Mouse (Mus musculus) ES-E14 (cell line): Measurements from ENCODE around the gene Slc6a6. TPM values are rescaled to one million over a fixed set of nuclear protein-coding genes. Genes with fewer than 3 reads are reported as not detected.
A peak's percentile ranks its signal among the peaks of the same experiment; 100 is the strongest.

Source experiments
- DNase-seq: peaks from one replicate; pipeline ENCODE4 v3.0.0-alpha.2; 2013; ENCODE audit warnings: low read depth, low spot score
- H3K27ac ChIP-seq: 2 replicates; pipeline ENCODE4 v1.5.1; 2012; ENCODE audit warnings: low read depth, mild to moderate bottlenecking, low read length, moderate library complexity, mixed read lengths; ENCODE audit not compliant: poor library complexity, insufficient read depth, severe bottlenecking
- H3K36me3 ChIP-seq: 2 replicates; pipeline ENCODE4 v1.6.1; 2012; ENCODE audit warnings: mild to moderate bottlenecking, low read length, moderate library complexity, mixed read lengths; ENCODE audit not compliant: control insufficient read depth, poor library complexity, insufficient read depth, severe bottlenecking
- H3K4me1 ChIP-seq, 2 experiments: fragments of 150-350 bp in 1 of 2; sonication (generic) in 1 of 2; 2 replicates each; pipeline ENCODE4 v1.6.1; 2012; ENCODE audit warnings: low read length in 2 of 2, mild to moderate bottlenecking in 1 of 2, mixed read lengths in 1 of 2; ENCODE audit not compliant: control insufficient read depth in 2 of 2, insufficient read depth in 2 of 2, poor library complexity in 1 of 2
- H3K4me3 ChIP-seq, 2 experiments: fragments of 150-350 bp in 1 of 2; sonication (generic) in 1 of 2; 2 replicates each; pipeline ENCODE4 v1.5.1; 2012; ENCODE audit warnings: low read length in 2 of 2, low read depth in 1 of 2, mild to moderate bottlenecking in 1 of 2, mixed read lengths in 1 of 2; ENCODE audit not compliant: insufficient read depth in 1 of 2, poor library complexity in 1 of 2, severe bottlenecking in 1 of 2
- H3K9ac ChIP-seq: 2 replicates; pipeline ENCODE4 v1.6.1; 2012; ENCODE audit warnings: low read depth, mild to moderate bottlenecking, low read length, mixed read lengths; ENCODE audit not compliant: poor library complexity, insufficient read depth, severe bottlenecking
- H3K9me3 ChIP-seq: fragments of 150-350 bp; sonication (generic); 2 replicates; pipeline ENCODE4 v1.6.1; 2012; ENCODE audit warnings: low read depth, mild to moderate bottlenecking, low read length; ENCODE audit not compliant: control insufficient read depth, insufficient read depth
- CHD2 ChIP-seq: IDR thresholded peaks from 2 replicates; pipeline ENCODE4 v1.6.1; 2014; ENCODE audit warnings: mild to moderate bottlenecking, low read depth, low read length, inconsistent platforms
- HCFC1 ChIP-seq: IDR thresholded peaks from 2 replicates; pipeline ENCODE4 v1.6.1; 2012; ENCODE audit warnings: low read length, inconsistent platforms, borderline replicate concordance; ENCODE audit not compliant: insufficient read depth
- MAFK ChIP-seq: IDR thresholded peaks from 2 replicates; pipeline ENCODE4 v1.6.1; 2014; ENCODE audit warnings: mild to moderate bottlenecking, low read depth, low read length, inconsistent platforms; ENCODE audit not compliant: insufficient read depth
- ZC3H11A ChIP-seq: IDR thresholded peaks from 2 replicates; pipeline ENCODE4 v1.6.1; 2012; ENCODE audit warnings: low read depth, mild to moderate bottlenecking, inconsistent platforms, low read length, borderline replicate concordance
- ZNF384 ChIP-seq: IDR thresholded peaks from 2 replicates; pipeline ENCODE4 v1.6.1; 2012; ENCODE audit warnings: low read depth, low read length, inconsistent platforms
- in situ Hi-C, 2 experiments: fragments of 600-800 bp; cut with MboI; formaldehyde crosslinking; loops; one replicate each; pipeline ENCODE4 v1.15.1; 2025; ENCODE audit warnings: low sequenced_read_pairs in 2 of 2, inconsistent platforms in 1 of 2; ENCODE audit not compliant: unreplicated experiment in 2 of 2
- total RNA-seq: library from RNA; depleted of rRNA; stranded (reverse); fragments of 300-350 nt; gene quantifications from 2 replicates; pipeline ENCODE4 v1.2.3, GENCODE M21; 2012

The Slc6a6 gene
- total RNA-seq, 1 experiment, result 150 TPM

- Histone ChIP-seq H3K27ac (peak overlapping the region; percentile 71; the same call in 1 of the 2 replicates), H3K4me3 (no peak overlapping the region; a peak in 1 of 4 replicates), H3K4me1 (peaks cover 18 to 40% of the 10 kb centered on the region in 2 experiments), H3K9ac (peak overlapping the region; percentile 66; the same call in 1 of the 2 replicates), H3K36me3 (no peaks in the 10 kb centered on the region), H3K9me3 (no peaks in the 10 kb centered on the region)
- in situ Hi-C loops, result no loop called here
- TF ChIP-seq HCFC1 (no peak), CHD2 (no peak), MAFK (no peak), ZC3H11A (no peak), ZNF384 (no peak)
- no peak for DNase-seq
Measured at GRCm38 (mm10) chr6:91683121-91683520, 732 bp upstream of the Slc6a6 start.

GRCm38 (mm10) chr6:91684474-91684829, 599 bp downstream of the Slc6a6 start:
- H3K36me3 ChIP-seq, result no peaks in the 10 kb centered on the region
- in situ Hi-C loops, result no loop called here
- peaks cover 18 to 32% of the 10 kb centered on the region in 2 experiments for H3K4me1 ChIP-seq
- no peak for DNase-seq
- no peaks in the 10 kb centered on the region for H3K9me3 ChIP-seq
- TF ChIP-seq CHD2 (no peak), HCFC1 (no peak), ZNF384 (no peak), MAFK (no peak), ZC3H11A (no peak)
- peak overlapping the region; percentile 90 for H3K9ac ChIP-seq
- peak overlapping the region; percentile 71; the same call in 1 of the 2 replicates for H3K27ac ChIP-seq
- peak overlapping the region; percentile 88 to 94 for H3K4me3 ChIP-seq

GRCm38 (mm10) chr6:91684831-91685532, 1.1 kb downstream of the Slc6a6 start:
- Histone ChIP-seq H3K4me1 (peaks cover 22 to 30% of the 10 kb centered on the region in 2 experiments), H3K27ac (no peak overlapping the region), H3K9me3 (no peaks in the 10 kb centered on the region), H3K36me3 (no peaks in the 10 kb centered on the region), H3K4me3 (peak overlapping the region; percentile 88 to 94), H3K9ac (peak overlapping the region; percentile 90)
- no peak for TF ChIP-seq MAFK
- TF ChIP-seq ZNF384, result no peak
- TF ChIP-seq CHD2, result no peak
- TF ChIP-seq HCFC1, result no peak
- no peak for TF ChIP-seq ZC3H11A
- in situ Hi-C loops, result no loop called here
- DNase-seq, result no peak

GRCm38 (mm10) chr6:91685533-91685883, 1.7 kb downstream of the Slc6a6 start:
- Histone ChIP-seq H3K9ac (peak overlapping the region; percentile 27; the same call in 1 of the 2 replicates), H3K4me3 (peak overlapping the region; percentile 88 to 94; a peak in 3 of 4 replicates), H3K27ac (no peak overlapping the region), H3K36me3 (no peaks in the 10 kb centered on the region; the same call in 1 of the 2 replicates), H3K4me1 (peaks cover 22 to 35% of the 10 kb centered on the region in 2 experiments), H3K9me3 (no peaks in the 10 kb centered on the region)
- no peak for TF ChIP-seq CHD2
- no peak for TF ChIP-seq ZC3H11A
- no peak for TF ChIP-seq MAFK
- no peak for TF ChIP-seq ZNF384
- no peak for TF ChIP-seq HCFC1
- DNase-seq, result no peak
- in situ Hi-C loops, result no loop called here
